Mouse (Mus musculus) heart, adult 18-20 months (tissue): Measurements from ENCODE around the gene Gmeb1. TPM values are rescaled to one million over a fixed set of nuclear protein-coding genes. Genes with fewer than 3 reads are reported as not detected.
A peak's percentile ranks its signal among the peaks of the same experiment; 100 is the strongest.

ENCODE experiments used
- DNase-seq, 2 experiments: peaks; one replicate each; pipeline ENCODE4 v3.0.0; 2021 to 2022; ENCODE audit warnings: mixed read lengths in 1 of 2
- total RNA-seq, 2 experiments: library from RNA; stranded (reverse); gene quantifications; 2 replicates each; pipeline ENCODE4 v1.2.3; 2021

Gene Gmeb1
- total RNA-seq, 2 experiments from 2014 or later = 9.1 to 9.4 TPM

GRCm38 (mm10) chr4:132274156-132274862 is 12.9 kb upstream of the Gmeb1 start, which contains the start of gene Taf12:
TSS of gene Taf12 (plus strand) at chr4:132274375.
- DNase-seq = peak; percentile 93 to 95

- no peak for DNase-seq
Observed at GRCm38 (mm10) chr4:132273166-132273565, 11.8 kb upstream of the Gmeb1 start.

GRCm38 (mm10) chr4:132269740-132270560 is 8.5 kb upstream of the Gmeb1 start:
- peak; percentile 91 for DNase-seq

- no peak for DNase-seq
Observed at GRCm38 (mm10) chr4:132268871-132269739, 7.7 kb upstream of the Gmeb1 start.

- DNase-seq = no peak
Observed at GRCm38 (mm10) chr4:132266835-132267349, 5.5 kb upstream of the Gmeb1 start.

GRCm38 (mm10) chr4:132263313-132263712 is 1.9 kb upstream of the Gmeb1 start:
- no peak for DNase-seq

- DNase-seq = no peak
Observed at GRCm38 (mm10) chr4:132262358-132262616, 885 bp upstream of the Gmeb1 start.

- peak; percentile 56 to 65 for DNase-seq
Observed at GRCm38 (mm10) chr4:132260404-132261379, 710 bp downstream of the Gmeb1 start.

- peak in 1 of 2 experiments; percentile 34 for DNase-seq
Observed at GRCm38 (mm10) chr4:132259248-132259647, 2.2 kb downstream of the Gmeb1 start.

- DNase-seq = no peak
Observed at GRCm38 (mm10) chr4:132256384-132256783, 5.0 kb downstream of the Gmeb1 start.

- no peak for DNase-seq
Observed at GRCm38 (mm10) chr4:132254986-132255385, 6.4 kb downstream of the Gmeb1 start.

GRCm38 (mm10) chr4:132253622-132254021 is 7.8 kb downstream of the Gmeb1 start:
- no peak for DNase-seq

GRCm38 (mm10) chr4:132253128-132253527 is 8.3 kb downstream of the Gmeb1 start:
- no peak for DNase-seq

GRCm38 (mm10) chr4:132251596-132251995 is 9.8 kb downstream of the Gmeb1 start:
- DNase-seq = no peak

GRCm38 (mm10) chr4:132247451-132247997 is 13.9 kb downstream of the Gmeb1 start:
- peak in 1 of 2 experiments; percentile 49 for DNase-seq

- DNase-seq = no peak
Observed at GRCm38 (mm10) chr4:132245643-132246042, 15.8 kb downstream of the Gmeb1 start.

- no peak for DNase-seq
Observed at GRCm38 (mm10) chr4:132241208-132241607, 20.2 kb downstream of the Gmeb1 start.

GRCm38 (mm10) chr4:132240367-132240766 is 21.0 kb downstream of the Gmeb1 start:
- no peak for DNase-seq

- no peak for DNase-seq
Observed at GRCm38 (mm10) chr4:132238356-132238755, 23.0 kb downstream of the Gmeb1 start.

- no peak for DNase-seq
Observed at GRCm38 (mm10) chr4:132234710-132235109, 26.7 kb downstream of the Gmeb1 start.

- no peak for DNase-seq
Observed at GRCm38 (mm10) chr4:132230422-132230821, 31.0 kb downstream of the Gmeb1 start.
